Mouse (Mus musculus) hematopoietic stem cell, adult 5-6 weeks (primary cell): ENCODE data around the gene Tmem39b. TPM values are rescaled to one million over a fixed set of nuclear protein-coding genes. Genes with fewer than 3 reads are reported as not detected.

Experiments
- ATAC-seq, 2 experiments: fragments of 125-278 bp in 1 of 2; replicated peaks in 1 of 2; 2 replicates each; pipeline ENCODE4 v1.8.0; 2016 to 2017; ENCODE audit warnings: inconsistent platforms in 2 of 2, mild to moderate bottlenecking in 2 of 2, moderate number of reproducible peaks in 2 of 2, low read depth in 1 of 2, moderate TSS enrichment in 1 of 2; ENCODE audit not compliant: low FRiP score in 2 of 2, poor library complexity in 2 of 2, severe bottlenecking in 2 of 2, insufficient read depth in 1 of 2, low TSS enrichment in 1 of 2
- total RNA-seq: library from RNA; stranded (forward); fragments of 172-1452, 232-1000 nt; gene quantifications from 2 replicates; pipeline ENCODE4 v1.2.3, GENCODE M21; 2017

Tmem39b gene
- total RNA-seq, 1 experiment from 2014 or later, result 6.4 TPM

DNA sequence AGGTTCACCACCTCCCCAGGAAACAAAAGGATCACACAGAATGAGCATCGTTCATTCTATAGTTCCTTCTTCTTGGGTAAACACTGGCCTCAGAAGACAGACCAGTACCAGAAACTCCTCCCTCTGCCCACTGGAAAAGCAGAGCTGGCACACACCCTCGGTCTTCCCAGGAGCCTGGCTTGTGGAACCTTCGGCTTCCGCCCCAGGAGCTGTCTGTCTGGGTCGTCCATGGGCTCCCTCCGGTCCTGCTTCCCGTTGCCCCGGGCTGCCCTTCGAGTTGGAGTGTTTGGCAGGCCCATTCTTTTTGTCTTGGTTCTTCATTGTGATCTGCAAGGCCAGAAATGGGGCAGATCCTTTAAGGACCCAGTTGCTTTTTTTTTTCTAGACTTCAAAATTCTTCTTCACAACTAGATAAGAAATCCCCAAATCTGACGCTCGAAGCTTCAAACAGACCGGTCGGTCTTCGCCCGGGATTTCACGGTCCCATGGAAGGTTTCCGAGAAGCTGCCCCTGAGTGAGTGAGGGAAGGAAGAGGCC, 56.5 kb downstream of the Tmem39b start:
- no peak for ATAC-seq

DNA sequence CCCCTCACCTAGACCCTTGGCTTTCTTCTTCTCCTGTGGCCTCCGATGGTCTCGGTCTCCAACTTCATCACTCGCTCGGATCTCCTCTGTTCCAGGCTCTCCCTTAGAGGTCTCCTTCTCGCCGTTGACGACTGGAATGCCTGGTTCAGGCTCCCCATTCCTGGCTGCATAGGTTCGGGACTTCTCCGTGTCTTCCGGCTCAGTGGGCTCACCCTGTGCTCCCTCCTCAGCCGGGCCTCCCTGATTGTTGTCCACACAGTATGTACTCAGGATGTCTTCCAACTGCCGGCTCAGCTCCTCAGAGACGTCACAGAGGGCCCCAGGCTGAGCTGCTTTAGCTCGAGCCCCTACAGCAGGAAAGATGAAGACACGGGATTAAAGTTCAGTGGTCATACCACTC, 57.4 kb downstream of the Tmem39b start:
- ATAC-seq, result no peak

DNA sequence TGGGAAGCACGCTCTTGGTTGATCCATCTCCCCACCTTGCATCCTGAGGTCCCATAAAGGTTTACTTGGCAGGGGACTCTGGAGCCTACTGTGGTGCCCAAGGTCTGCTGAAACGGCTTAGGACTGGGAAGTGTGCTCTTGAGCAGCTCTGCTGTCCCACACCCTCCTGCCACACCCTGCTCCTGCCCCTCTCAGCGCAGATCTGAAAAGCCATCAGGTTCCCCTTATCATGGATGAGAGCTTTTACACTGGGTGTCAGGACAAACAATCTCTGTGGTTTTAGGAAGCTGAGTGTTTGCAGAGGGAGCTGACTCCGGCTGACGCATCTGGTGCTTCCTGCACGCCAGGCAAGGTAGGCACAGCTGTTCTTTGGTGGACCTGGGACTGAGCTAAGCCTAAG, 62.8 kb downstream of the Tmem39b start:
- no peak for ATAC-seq

DNA sequence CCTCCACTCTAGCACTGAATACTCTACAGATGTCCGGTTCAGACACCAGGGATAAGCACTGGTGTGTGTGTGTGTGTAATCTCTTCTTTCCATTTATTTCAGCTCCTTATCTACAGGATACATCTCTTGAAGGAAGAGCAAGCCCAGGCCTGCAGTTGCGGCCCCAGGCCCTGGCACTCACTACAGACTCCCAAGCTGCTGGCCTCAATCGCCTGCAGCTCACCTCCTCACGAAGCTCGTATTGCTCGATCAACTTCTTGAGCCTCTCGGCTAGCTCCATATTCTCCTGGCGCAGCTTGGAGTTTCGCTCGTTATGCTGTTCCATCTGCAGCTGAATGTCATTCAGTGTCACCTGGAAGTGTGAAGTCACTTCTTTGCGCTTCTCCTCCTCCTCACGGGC, 64.8 kb downstream of the Tmem39b start:
- ATAC-seq, result no peak

DNA sequence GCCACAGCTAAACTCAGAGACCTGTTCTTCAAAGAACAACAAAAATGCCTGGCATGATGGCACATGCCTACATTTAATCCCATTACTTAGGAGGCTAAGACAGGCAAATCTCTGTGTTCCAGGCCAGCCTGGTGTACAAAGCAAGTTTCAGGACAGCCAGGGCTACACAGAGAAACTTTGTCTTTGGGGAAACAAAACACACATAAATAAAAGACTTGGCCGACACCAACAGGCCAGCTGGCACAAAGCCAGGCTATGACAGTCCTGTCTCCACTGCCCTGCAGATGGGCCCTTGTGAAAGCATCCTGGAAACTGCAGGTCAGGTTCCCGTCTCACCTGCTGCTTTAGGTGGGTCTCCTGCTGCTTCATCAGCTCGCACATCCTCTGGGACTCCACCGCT, 65.7 kb downstream of the Tmem39b start:
- ATAC-seq, result no peak

Other genes with a start within 250 kb of the Tmem39b start
- gene Bsdc1, start 235.3 kb downstream of the Tmem39b start, total RNA-seq, result 36.2 and 41.3 TPM in 2 replicates
- gene Tssk3, start 205.8 kb downstream of the Tmem39b start, total RNA-seq, result not detected in 2 replicates
- not detected in 2 replicates for gene Fam229a, start 205.6 kb downstream of the Tmem39b start, total RNA-seq
- gene Marcksl1, start 183.3 kb downstream of the Tmem39b start, total RNA-seq, result 159 and 228 TPM in 2 replicates
- 104 TPM in 2 replicates for gene Hdac1, start 154.1 kb downstream of the Tmem39b start, total RNA-seq
- gene Lck, start 123.2 kb downstream of the Tmem39b start, total RNA-seq, result 27.1 and 36.3 TPM in 2 replicates
- not detected in 2 replicates for gene Fam167b, start 118.3 kb downstream of the Tmem39b start, total RNA-seq
- 226 and 281 TPM in 2 replicates for gene Eif3i, start 96.2 kb downstream of the Tmem39b start, total RNA-seq
- gene Tmem234, start 96.2 kb downstream of the Tmem39b start, total RNA-seq, result 86.7 and 91.1 TPM in 2 replicates
- not detected in 2 replicates for gene Dcdc2b, start 82.6 kb downstream of the Tmem39b start, total RNA-seq
- gene Iqcc, start 77.7 kb downstream of the Tmem39b start, total RNA-seq, result 11.4 and 25.6 TPM in 2 replicates
- gene Ccdc28b, start 72.9 kb downstream of the Tmem39b start, total RNA-seq, result 57.7 and 75.9 TPM in 2 replicates
- gene Txlna, start 55.8 kb downstream of the Tmem39b start, total RNA-seq, result 106 and 169 TPM in 2 replicates
- gene Kpna6, start 24.1 kb downstream of the Tmem39b start, total RNA-seq, result 16.0 and 22.8 TPM in 2 replicates
- gene Khdrbs1, start 45.5 kb upstream of the Tmem39b start, total RNA-seq, result 92.1 and 122 TPM in 2 replicates
- 413 and 530 TPM in 2 replicates for gene Ptp4a2, start 114.4 kb upstream of the Tmem39b start, total RNA-seq
- gene Spocd1, start 232.4 kb upstream of the Tmem39b start, total RNA-seq, result not detected in 2 replicates